Mouse (Mus musculus): ENCODE data around the gene Pmvk. TPM values are rescaled to one million over a fixed set of nuclear protein-coding genes. Genes with fewer than 3 reads are reported as not detected.

Gene Pmvk
- polyA plus RNA-seq (2015; fragmentation: Nextera tagmentation; extraction: Ambion mirVana) = 70.2 and 92.5 TPM in 2 replicates

- WGBS = 68% methylated on average over 10 of the region's 10 CpGs
These were observed at the start of gene Pmvk for GRCm38 (mm10) chr3:89454401-89455177. Gene Pmvk (plus strand): TSS chr3:89454541.

GRCm38 (mm10) chr3:89406887-89407286 lies 47.5 kb upstream of the Pmvk start:
- Histone ChIP-seq H3K27me3 (replicated peaks; ENCODE audit: control insufficient read depth, insufficient read depth, low read length) (no peaks in the 10 kb centered on the region), H3K9ac (replicated peaks; ENCODE audit: low read depth, low read length) (no peak overlapping the region), H3K27ac (ENCODE audit: low read length) (no peak overlapping the region), H3K9me3 (ENCODE audit: control insufficient read depth, low read length) (no peaks in the 10 kb centered on the region), H3K4me2 (ENCODE audit: low read length) (no peak overlapping the region), H3K36me3 (ENCODE audit: control insufficient read depth, insufficient read depth) (peaks cover 9% of the 10 kb centered on the region; the same call in 1 of the 2 replicates), H3K4me1 (replicated peaks; ENCODE audit: control insufficient read depth, insufficient read depth, low read length) (peaks cover 10% of the 10 kb centered on the region), H3K4me3 (replicated peaks; ENCODE audit: low read length) (no peak overlapping the region)
- 82% methylated on average over 6 of the region's 6 CpGs for WGBS
- no peak for ATAC-seq

More at GRCm38 (mm10) chr3:89454401-89455177, at the start of gene Pmvk:
- no peak within 1 kb of the TSS for H3K27ac ChIP-seq (ENCODE audit: low read length)
- H3K9me3 ChIP-seq (ENCODE audit: control insufficient read depth, low read length) = no peaks in the 10 kb centered on the region
- no peaks in the 10 kb centered on the region for H3K36me3 ChIP-seq (ENCODE audit: control insufficient read depth, insufficient read depth)
- H3K4me3 ChIP-seq (replicated peaks; ENCODE audit: low read length) = no peak within 1 kb of the TSS
- H3K9ac ChIP-seq (replicated peaks; ENCODE audit: low read depth, low read length) = no peak within 1 kb of the TSS
- no peak for ATAC-seq
- peaks cover 1% of the 10 kb centered on the region for H3K4me1 ChIP-seq (replicated peaks; ENCODE audit: control insufficient read depth, insufficient read depth, low read length)
- H3K4me2 ChIP-seq (ENCODE audit: low read length) = no peak within 1 kb of the TSS
- H3K27me3 ChIP-seq (replicated peaks; ENCODE audit: control insufficient read depth, insufficient read depth, low read length) = no peaks in the 10 kb centered on the region

GRCm38 (mm10) chr3:89408448-89408847 lies 45.9 kb upstream of the Pmvk start:
- no peaks in the 10 kb centered on the region for H3K27me3 ChIP-seq (replicated peaks; ENCODE audit: control insufficient read depth, insufficient read depth, low read length)
- 68% methylated on average over 16 of the region's 16 CpGs for WGBS

GRCm38 (mm10) chr3:89409701-89410100 lies 44.6 kb upstream of the Pmvk start:
- ATAC-seq = no peak
- WGBS = 91% methylated on average over 3 of the region's 3 CpGs
- Histone ChIP-seq H3K27ac (ENCODE audit: low read length) (no peak overlapping the region), H3K9me3 (ENCODE audit: control insufficient read depth, low read length) (no peaks in the 10 kb centered on the region), H3K4me2 (ENCODE audit: low read length) (no peak overlapping the region), H3K4me1 (replicated peaks; ENCODE audit: control insufficient read depth, insufficient read depth, low read length) (peaks cover 10% of the 10 kb centered on the region), H3K4me3 (replicated peaks; ENCODE audit: low read length) (no peak overlapping the region), H3K9ac (replicated peaks; ENCODE audit: low read depth, low read length) (no peak overlapping the region), H3K27me3 (replicated peaks; ENCODE audit: control insufficient read depth, insufficient read depth, low read length) (no peaks in the 10 kb centered on the region), H3K36me3 (ENCODE audit: control insufficient read depth, insufficient read depth) (peaks cover 3% of the 10 kb centered on the region; the same call in 1 of the 2 replicates)

More at GRCm38 (mm10) chr3:89408448-89408847, 45.9 kb upstream of the Pmvk start:
- no peak overlapping the region for H3K4me2 ChIP-seq (ENCODE audit: low read length)
- H3K36me3 ChIP-seq (ENCODE audit: control insufficient read depth, insufficient read depth) = peaks cover 3% of the 10 kb centered on the region; the same call in 1 of the 2 replicates
- ATAC-seq = no peak
- H3K27ac ChIP-seq (ENCODE audit: low read length) = no peak overlapping the region
- H3K9ac ChIP-seq (replicated peaks; ENCODE audit: low read depth, low read length) = no peak overlapping the region
- no peaks in the 10 kb centered on the region for H3K9me3 ChIP-seq (ENCODE audit: control insufficient read depth, low read length)
- no peak overlapping the region for H3K4me3 ChIP-seq (replicated peaks; ENCODE audit: low read length)
- H3K4me1 ChIP-seq (replicated peaks; ENCODE audit: control insufficient read depth, insufficient read depth, low read length) = peaks cover 10% of the 10 kb centered on the region

GRCm38 (mm10) chr3:89410864-89411263 lies 43.5 kb upstream of the Pmvk start:
- H3K9ac ChIP-seq (replicated peaks; ENCODE audit: low read depth, low read length) = peak overlapping the region; percentile 62
- no peak for ATAC-seq
- H3K36me3 ChIP-seq (ENCODE audit: control insufficient read depth, insufficient read depth) = peaks cover 11% of the 10 kb centered on the region; the same call in 1 of the 2 replicates
- 82% methylated on average over 10 of the region's 10 CpGs for WGBS
- no peaks in the 10 kb centered on the region for H3K27me3 ChIP-seq (replicated peaks; ENCODE audit: control insufficient read depth, insufficient read depth, low read length)
- peak overlapping the region; percentile 59 for H3K4me3 ChIP-seq (replicated peaks; ENCODE audit: low read length)
- H3K9me3 ChIP-seq (ENCODE audit: control insufficient read depth, low read length) = no peaks in the 10 kb centered on the region
- H3K4me1 ChIP-seq (replicated peaks; ENCODE audit: control insufficient read depth, insufficient read depth, low read length) = peaks cover 10% of the 10 kb centered on the region
- H3K4me2 ChIP-seq (ENCODE audit: low read length) = peak overlapping the region; percentile 53
- no peak overlapping the region for H3K27ac ChIP-seq (ENCODE audit: low read length)

- H3K4me1 ChIP-seq (replicated peaks; ENCODE audit: control insufficient read depth, insufficient read depth, low read length) = peaks cover 14% of the 10 kb centered on the region
- ATAC-seq = peak; percentile 100
- no peaks in the 10 kb centered on the region for H3K9me3 ChIP-seq (ENCODE audit: control insufficient read depth, low read length)
- WGBS = 7% methylated on average over 28 of the region's 28 CpGs
- H3K4me2 ChIP-seq (ENCODE audit: low read length) = peak within 1 kb of the TSS; percentile 53
- peak within 1 kb of the TSS; percentile 62 for H3K9ac ChIP-seq (replicated peaks; ENCODE audit: low read depth, low read length)
- peak within 1 kb of the TSS; percentile 42; the same call in 1 of the 2 replicates for H3K27ac ChIP-seq (ENCODE audit: low read length)
- no peaks in the 10 kb centered on the region for H3K27me3 ChIP-seq (replicated peaks; ENCODE audit: control insufficient read depth, insufficient read depth, low read length)
- peak within 1 kb of the TSS; percentile 59 for H3K4me3 ChIP-seq (replicated peaks; ENCODE audit: low read length)
- peaks cover 12% of the 10 kb centered on the region; the same call in 1 of the 2 replicates for H3K36me3 ChIP-seq (ENCODE audit: control insufficient read depth, insufficient read depth)
These were observed 42.6 kb upstream of the Pmvk start, which contains the start of gene Flad1 for GRCm38 (mm10) chr3:89411490-89412393. Gene Flad1 (minus strand): TSS chr3:89411870.

- Histone ChIP-seq H3K9me3 (ENCODE audit: control insufficient read depth, low read length) (no peaks in the 10 kb centered on the region), H3K27ac (ENCODE audit: low read length) (no peak overlapping the region), H3K4me1 (replicated peaks; ENCODE audit: control insufficient read depth, insufficient read depth, low read length) (peaks cover 27% of the 10 kb centered on the region), H3K4me2 (ENCODE audit: low read length) (no peak overlapping the region), H3K9ac (replicated peaks; ENCODE audit: low read depth, low read length) (no peak overlapping the region), H3K27me3 (replicated peaks; ENCODE audit: control insufficient read depth, insufficient read depth, low read length) (no peaks in the 10 kb centered on the region), H3K36me3 (ENCODE audit: control insufficient read depth, insufficient read depth) (peaks cover 9% of the 10 kb centered on the region; the same call in 1 of the 2 replicates), H3K4me3 (replicated peaks; ENCODE audit: low read length) (no peak overlapping the region)
- WGBS = 97% methylated on average over 8 of the region's 8 CpGs
- ATAC-seq = no peak
These were observed 38.2 kb upstream of the Pmvk start for GRCm38 (mm10) chr3:89416158-89416557.

- Histone ChIP-seq H3K27me3 (replicated peaks; ENCODE audit: control insufficient read depth, insufficient read depth, low read length) (no peaks in the 10 kb centered on the region), H3K27ac (ENCODE audit: low read length) (peak overlapping the region; percentile 54; the same call in 1 of the 2 replicates), H3K4me1 (replicated peaks; ENCODE audit: control insufficient read depth, insufficient read depth, low read length) (peaks cover 32% of the 10 kb centered on the region), H3K9me3 (ENCODE audit: control insufficient read depth, low read length) (no peaks in the 10 kb centered on the region), H3K36me3 (ENCODE audit: control insufficient read depth, insufficient read depth) (peaks cover 9% of the 10 kb centered on the region; the same call in 1 of the 2 replicates), H3K9ac (replicated peaks; ENCODE audit: low read depth, low read length) (peak overlapping the region; percentile 33), H3K4me3 (replicated peaks; ENCODE audit: low read length) (peak overlapping the region; percentile 75), H3K4me2 (ENCODE audit: low read length) (peak overlapping the region; percentile 91)
- ATAC-seq = no peak
- 15% methylated on average over 2 of the region's 2 CpGs for WGBS
These were observed 37.2 kb upstream of the Pmvk start for GRCm38 (mm10) chr3:89417131-89417530.

- under 1% methylated on average over 20 of the region's 20 CpGs for WGBS
- H3K9ac ChIP-seq (replicated peaks; ENCODE audit: low read depth, low read length) = peak overlapping the region; percentile 33
- H3K4me1 ChIP-seq (replicated peaks; ENCODE audit: control insufficient read depth, insufficient read depth, low read length) = peaks cover 34% of the 10 kb centered on the region
- peak overlapping the region; percentile 56 for H3K27ac ChIP-seq (ENCODE audit: low read length)
- ATAC-seq = peak; percentile 62
- peaks cover 9% of the 10 kb centered on the region; the same call in 1 of the 2 replicates for H3K36me3 ChIP-seq (ENCODE audit: control insufficient read depth, insufficient read depth)
- H3K9me3 ChIP-seq (ENCODE audit: control insufficient read depth, low read length) = no peaks in the 10 kb centered on the region
- H3K27me3 ChIP-seq (replicated peaks; ENCODE audit: control insufficient read depth, insufficient read depth, low read length) = no peaks in the 10 kb centered on the region
- H3K4me3 ChIP-seq (replicated peaks; ENCODE audit: low read length) = peak overlapping the region; percentile 75
- H3K4me2 ChIP-seq (ENCODE audit: low read length) = peak overlapping the region; percentile 91
These were observed 36.5 kb upstream of the Pmvk start for GRCm38 (mm10) chr3:89417840-89418169.
